Mouse (Mus musculus): ENCODE measurements around the gene Hs2st1. TPM values are rescaled to one million over a fixed set of nuclear protein-coding genes. Genes with fewer than 3 reads are reported as not detected.

Hs2st1 gene
- total RNA-seq, 2 experiments from 2014 or later = 11.1 to 12.3 TPM

DNA sequence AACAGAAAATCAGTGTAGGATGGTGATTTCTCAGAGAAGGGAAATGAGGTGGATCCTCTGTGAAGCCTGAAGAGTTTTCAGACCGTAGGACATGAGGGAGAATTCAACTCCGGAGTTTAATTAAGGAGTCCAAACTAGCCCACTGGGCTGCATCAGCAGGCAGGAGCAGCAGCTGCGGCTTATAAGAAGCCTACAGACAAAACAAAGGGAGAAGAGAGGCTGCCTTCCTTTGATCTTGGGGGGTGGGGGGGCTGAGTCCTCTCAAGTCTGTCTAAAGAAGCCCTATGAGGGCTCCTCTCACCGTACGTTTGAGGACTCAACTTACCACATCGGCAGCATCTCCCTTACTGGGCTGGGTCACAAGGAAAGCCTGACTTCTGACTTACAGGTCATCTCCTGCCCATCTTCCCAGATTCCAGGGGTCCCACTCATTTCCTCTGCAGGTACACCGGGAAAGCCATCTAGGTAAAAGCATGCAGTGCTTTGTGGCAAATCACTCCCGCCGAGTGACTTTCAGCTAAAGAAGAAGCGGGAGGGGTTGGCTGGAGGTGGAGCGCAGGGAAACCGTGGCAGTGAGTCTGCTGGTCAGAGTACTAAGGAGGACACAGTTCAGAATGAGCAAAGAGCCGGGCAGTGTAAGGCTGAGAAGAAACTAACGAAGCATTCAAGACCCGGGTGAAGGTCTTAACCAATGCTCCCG, 13.2 kb downstream of the Hs2st1 start:
- ATAC-seq (replicated peaks; ENCODE audit: poor library complexity, severe bottlenecking) = no peak

GRCm38 (mm10) chr3:144555144-144555543, 14.8 kb downstream of the Hs2st1 start:
- no peak for ATAC-seq (replicated peaks; ENCODE audit: poor library complexity, severe bottlenecking)

- ATAC-seq (replicated peaks; ENCODE audit: poor library complexity, severe bottlenecking) = no peak
Observed at GRCm38 (mm10) chr3:144554503-144554902, 15.5 kb downstream of the Hs2st1 start.

DNA sequence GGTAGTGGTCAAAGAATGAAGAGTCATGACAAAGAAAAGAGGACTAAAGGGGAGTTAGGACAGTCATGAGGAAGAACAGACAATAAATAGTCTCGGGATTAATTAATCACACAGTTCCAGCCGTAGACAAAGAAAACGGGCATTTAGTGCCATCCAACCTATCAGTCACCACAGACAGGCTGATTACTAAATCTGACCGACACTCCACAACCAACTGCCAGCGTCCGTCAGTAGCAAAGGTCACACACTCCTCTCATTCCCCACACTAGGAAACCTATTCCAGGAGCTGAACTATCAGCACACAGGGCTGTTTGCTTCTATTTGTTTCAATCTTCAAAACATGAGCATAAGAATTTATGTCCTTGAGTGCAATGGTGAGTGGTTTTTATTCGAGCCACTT, 16.0 kb downstream of the Hs2st1 start:
- no peak for ATAC-seq (replicated peaks; ENCODE audit: poor library complexity, severe bottlenecking)

GRCm38 (mm10) chr3:144551416-144551815, 18.6 kb downstream of the Hs2st1 start:
- peak; percentile 61 for ATAC-seq (replicated peaks; ENCODE audit: poor library complexity, severe bottlenecking)

GRCm38 (mm10) chr3:144550659-144551058, 19.3 kb downstream of the Hs2st1 start:
- ATAC-seq (replicated peaks; ENCODE audit: poor library complexity, severe bottlenecking) = no peak

DNA sequence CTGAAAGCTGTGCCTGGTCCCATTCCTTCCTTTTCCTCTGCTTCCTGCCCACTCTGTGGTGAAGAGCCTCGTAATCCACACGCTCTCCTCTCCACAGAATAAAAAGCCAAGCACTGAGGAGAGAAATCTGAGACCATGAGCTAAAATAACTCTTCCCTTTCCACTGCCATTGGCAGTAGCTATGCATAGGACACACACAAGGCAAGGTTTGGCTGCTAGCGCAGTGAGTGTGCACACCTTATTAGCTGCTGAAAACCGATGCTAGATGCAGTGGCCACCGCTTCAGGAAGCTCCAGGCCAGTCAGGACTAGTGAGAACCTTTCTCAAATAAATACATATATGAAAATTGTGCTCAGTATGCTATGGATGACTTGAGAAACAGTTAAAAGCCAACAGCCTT, 19.9 kb downstream of the Hs2st1 start:
- ATAC-seq (replicated peaks; ENCODE audit: poor library complexity, severe bottlenecking) = no peak

GRCm38 (mm10) chr3:144548186-144548845, 21.7 kb downstream of the Hs2st1 start:
- ATAC-seq (replicated peaks; ENCODE audit: poor library complexity, severe bottlenecking) = no peak

GRCm38 (mm10) chr3:144546490-144546889, 23.5 kb downstream of the Hs2st1 start:
- ATAC-seq (replicated peaks; ENCODE audit: poor library complexity, severe bottlenecking) = peak; percentile 55

- no peak for ATAC-seq (replicated peaks; ENCODE audit: poor library complexity, severe bottlenecking)
Observed at GRCm38 (mm10) chr3:144545832-144546231, 24.1 kb downstream of the Hs2st1 start.

- ATAC-seq (replicated peaks; ENCODE audit: poor library complexity, severe bottlenecking) = no peak
Observed at GRCm38 (mm10) chr3:144545152-144545551, 24.8 kb downstream of the Hs2st1 start.

- no peak for ATAC-seq (replicated peaks; ENCODE audit: poor library complexity, severe bottlenecking)
Observed at GRCm38 (mm10) chr3:144541906-144542438, 28.0 kb downstream of the Hs2st1 start.

GRCm38 (mm10) chr3:144540805-144541204, 29.2 kb downstream of the Hs2st1 start:
- ATAC-seq (replicated peaks; ENCODE audit: poor library complexity, severe bottlenecking) = no peak

- no peak for ATAC-seq (replicated peaks; ENCODE audit: poor library complexity, severe bottlenecking)
Observed at GRCm38 (mm10) chr3:144539051-144539450, 30.9 kb downstream of the Hs2st1 start.

GRCm38 (mm10) chr3:144537078-144537855, 32.7 kb downstream of the Hs2st1 start:
- ATAC-seq (replicated peaks; ENCODE audit: poor library complexity, severe bottlenecking) = peak; percentile 75

- no peak for ATAC-seq (replicated peaks; ENCODE audit: poor library complexity, severe bottlenecking)
Observed at GRCm38 (mm10) chr3:144535056-144535455, 34.9 kb downstream of the Hs2st1 start.

DNA sequence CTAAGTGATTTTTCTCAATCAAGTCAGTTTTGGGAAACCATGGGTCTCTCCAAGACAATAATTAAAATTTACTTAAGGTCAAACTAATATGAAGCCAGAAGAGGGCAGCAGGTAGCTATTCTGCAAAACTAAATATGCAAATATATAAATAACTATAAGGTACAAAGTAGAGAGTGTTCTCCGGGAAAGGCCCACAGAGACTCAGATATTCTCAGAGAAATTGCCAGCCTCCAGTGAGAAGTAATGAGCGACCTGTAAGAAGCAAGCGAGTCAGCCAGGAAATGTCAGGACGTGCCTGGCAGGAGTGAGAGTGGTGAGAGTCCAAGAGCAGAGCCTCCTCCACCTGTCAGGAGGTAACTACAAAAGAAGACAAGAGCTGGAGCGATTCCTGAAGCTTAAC, 39.0 kb downstream of the Hs2st1 start:
- ATAC-seq (replicated peaks; ENCODE audit: poor library complexity, severe bottlenecking) = no peak

DNA sequence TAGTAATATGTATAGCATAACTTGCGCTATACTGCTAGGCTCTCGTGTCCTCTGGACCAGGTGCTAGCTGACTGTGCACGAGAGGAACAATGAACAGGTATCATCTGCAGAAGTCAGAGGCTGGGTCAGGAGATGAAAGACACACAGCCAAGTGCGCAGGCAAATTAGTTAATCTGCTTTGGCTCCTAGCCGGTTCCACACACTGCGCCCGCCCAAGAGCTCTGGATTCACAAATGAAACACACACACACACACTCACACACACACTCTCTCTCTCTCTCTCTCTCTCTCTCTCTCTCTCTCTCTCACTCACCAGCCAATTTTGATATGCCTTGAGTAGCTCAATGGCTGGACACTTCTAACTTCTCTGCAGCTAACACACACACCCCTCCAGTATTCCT, 42.1 kb downstream of the Hs2st1 start:
- no peak for ATAC-seq (replicated peaks; ENCODE audit: poor library complexity, severe bottlenecking)

- no peak for ATAC-seq (replicated peaks; ENCODE audit: poor library complexity, severe bottlenecking)
Observed at GRCm38 (mm10) chr3:144519581-144520272, 50.3 kb downstream of the Hs2st1 start.

- ATAC-seq (replicated peaks; ENCODE audit: poor library complexity, severe bottlenecking) = no peak
Observed at GRCm38 (mm10) chr3:144518917-144519316, 51.1 kb downstream of the Hs2st1 start.

All from granulocyte monocyte progenitor cell, adult 5-6 weeks (primary cell).